Mouse (Mus musculus) cerebellum, postnatal 36 days (tissue): ENCODE measurements around the gene Olfr938.

ENCODE experiments used
- DNase-seq, 2 experiments: peaks; one replicate each; pipeline ENCODE4 v3.0.0; 2021 to 2022; ENCODE audit warnings: mixed read lengths in 2 of 2

Gene Olfr938

GRCm38 (mm10) chr9:39078787-39079186, at the start of gene Olfr938:
Gene Olfr938 (minus strand): TSS chr9:39078887.
- DNase-seq = no peak

GRCm38 (mm10) chr9:39127831-39128230, 49.1 kb upstream of the Olfr938 start, which contains the start of gene Olfr27:
Gene Olfr27 (plus strand): TSS chr9:39128131.
- DNase-seq = no peak

DNA sequence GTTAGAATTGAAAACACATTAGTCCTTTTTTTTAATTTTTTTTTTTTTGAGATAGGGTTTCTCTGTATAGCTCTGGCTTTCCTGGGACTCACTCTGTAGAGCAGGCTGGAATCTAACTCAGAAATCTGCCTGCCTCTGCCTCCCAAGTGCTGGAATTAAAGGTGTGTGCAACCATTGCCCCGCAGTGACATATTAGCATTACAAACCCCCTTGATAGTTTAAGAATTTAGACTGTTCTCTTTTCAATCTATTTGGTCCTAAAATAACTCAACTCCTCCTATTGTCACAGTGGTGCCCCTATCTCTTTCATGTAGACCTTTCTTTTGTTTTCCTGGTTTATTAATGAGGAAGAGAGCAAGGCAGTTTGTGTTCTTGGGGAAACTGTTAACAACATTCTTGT, 48.6 kb upstream of the Olfr938 start:
- no peak for DNase-seq

- DNase-seq = no peak
Observed at GRCm38 (mm10) chr9:39064851-39065250, 13.8 kb downstream of the Olfr938 start, which contains the start of gene Olfr937. Gene Olfr937 (minus strand): TSS chr9:39064951.
